Mouse (Mus musculus) urinary bladder, adult 2 months (tissue): Measurements from ENCODE around the gene Cep135. TPM values are rescaled to one million over a fixed set of nuclear protein-coding genes. Genes with fewer than 3 reads are reported as not detected.
A peak's percentile ranks its signal among the peaks of the same experiment; 100 is the strongest.

Source experiments
- DNase-seq: peaks from one replicate; pipeline ENCODE4 v3.0.0; 2022; ENCODE audit warnings: low spot score
- polyA plus RNA-seq: library from polyadenylated mRNA; depleted of rRNA; stranded (reverse); fragments of >200 nt; gene quantifications from 2 replicates; pipeline ENCODE4 v1.2.3, GENCODE M21; 2012

Gene Cep135
- polyA plus RNA-seq, 1 experiment: 3.6 TPM

GRCm38 (mm10) chr5:76645091-76645868, 56.8 kb downstream of the Cep135 start:
- no peak for DNase-seq

DNA sequence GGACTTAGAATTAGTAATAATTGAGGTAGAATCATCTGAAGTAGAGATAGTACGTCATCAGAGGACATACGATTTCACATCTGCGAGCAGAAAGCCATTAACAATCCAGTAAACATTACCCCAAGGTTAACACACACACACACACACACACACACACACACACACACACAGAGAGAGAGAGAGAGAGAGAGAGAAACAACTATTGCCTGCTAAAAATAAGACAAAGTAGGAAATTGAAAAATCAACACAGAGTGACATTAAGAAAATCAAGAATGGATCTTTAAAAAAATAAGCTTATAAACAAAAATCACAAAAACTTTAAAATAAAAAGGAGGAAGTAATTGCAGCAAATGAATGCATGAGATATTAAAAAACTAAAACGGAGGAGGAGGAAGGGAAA, 61.4 kb downstream of the Cep135 start:
- DNase-seq: no peak

DNA sequence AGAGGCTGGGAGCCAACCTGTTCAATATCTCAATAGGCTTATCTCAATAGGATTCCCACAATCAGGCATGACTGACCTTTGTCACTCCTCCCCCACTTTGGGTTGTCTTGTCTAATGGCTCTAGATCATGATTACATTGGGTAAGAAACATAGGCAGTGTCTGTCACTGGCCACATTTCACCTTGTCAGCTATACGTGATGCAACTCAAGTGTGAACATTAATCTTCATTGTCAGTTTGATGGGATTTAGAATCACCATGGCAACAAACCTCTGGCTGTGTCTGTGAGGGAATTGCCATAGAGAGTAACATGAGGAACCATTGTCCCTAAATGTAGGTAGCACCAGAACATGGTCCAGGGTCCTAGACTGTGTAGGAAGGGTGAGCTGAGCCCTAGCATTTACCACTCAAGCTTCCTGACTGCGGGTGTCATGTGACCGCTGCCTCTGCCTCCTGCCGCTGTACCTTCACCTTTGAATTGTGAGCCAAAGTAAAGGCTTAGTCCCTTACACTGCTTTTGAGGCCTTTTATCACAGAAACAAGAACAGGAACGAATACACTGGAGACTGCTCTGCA, 62.7 kb downstream of the Cep135 start:
- no peak for DNase-seq

- DNase-seq: no peak
Observed at GRCm38 (mm10) chr5:76656212-76656611, 67.7 kb downstream of the Cep135 start, which contains the start of gene C530008M17Rik. TSS of gene C530008M17Rik (plus strand) at chr5:76656512.

DNA sequence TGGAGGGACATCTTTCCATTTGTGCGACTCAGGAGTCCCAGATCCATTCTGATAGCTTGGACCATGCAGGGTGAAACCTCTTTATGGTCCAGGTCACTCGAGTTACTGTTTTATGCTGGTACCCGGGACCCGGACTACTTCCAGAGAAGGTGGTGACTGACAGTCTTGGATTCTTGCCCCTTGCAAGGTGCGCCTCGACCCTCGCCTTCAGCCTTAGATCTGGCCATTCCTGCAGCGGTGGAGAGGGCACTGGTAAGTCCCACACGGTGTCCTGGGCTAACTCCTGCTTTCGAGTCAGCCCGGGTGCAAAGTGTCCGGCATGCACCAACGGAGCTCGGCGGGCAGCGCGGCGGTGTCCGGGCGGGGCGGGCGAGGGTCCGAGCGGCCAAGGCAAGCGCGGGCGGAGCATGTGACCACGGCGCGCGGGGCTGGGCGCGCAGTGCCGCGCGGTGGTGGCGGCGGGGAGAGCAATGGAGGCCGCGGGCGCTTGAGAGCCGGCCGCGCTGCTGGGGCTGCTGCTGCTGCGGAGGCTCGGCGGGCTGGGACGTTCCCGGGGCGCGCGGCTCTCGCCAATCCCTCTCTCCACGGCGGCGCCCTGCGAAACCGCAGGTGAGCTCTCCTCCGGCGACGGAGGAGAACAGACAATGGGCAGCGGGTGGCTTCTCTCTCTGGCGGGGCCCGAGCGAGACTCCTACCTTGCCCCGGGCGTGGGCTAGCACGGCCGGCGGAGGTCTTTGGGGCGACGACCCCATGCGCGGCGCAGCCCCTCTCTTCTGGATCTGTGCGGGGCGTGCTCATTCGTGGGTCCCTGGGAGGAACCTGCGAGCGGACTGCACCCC, 69.0 kb downstream of the Cep135 start:
- peak; percentile 32 for DNase-seq

DNA sequence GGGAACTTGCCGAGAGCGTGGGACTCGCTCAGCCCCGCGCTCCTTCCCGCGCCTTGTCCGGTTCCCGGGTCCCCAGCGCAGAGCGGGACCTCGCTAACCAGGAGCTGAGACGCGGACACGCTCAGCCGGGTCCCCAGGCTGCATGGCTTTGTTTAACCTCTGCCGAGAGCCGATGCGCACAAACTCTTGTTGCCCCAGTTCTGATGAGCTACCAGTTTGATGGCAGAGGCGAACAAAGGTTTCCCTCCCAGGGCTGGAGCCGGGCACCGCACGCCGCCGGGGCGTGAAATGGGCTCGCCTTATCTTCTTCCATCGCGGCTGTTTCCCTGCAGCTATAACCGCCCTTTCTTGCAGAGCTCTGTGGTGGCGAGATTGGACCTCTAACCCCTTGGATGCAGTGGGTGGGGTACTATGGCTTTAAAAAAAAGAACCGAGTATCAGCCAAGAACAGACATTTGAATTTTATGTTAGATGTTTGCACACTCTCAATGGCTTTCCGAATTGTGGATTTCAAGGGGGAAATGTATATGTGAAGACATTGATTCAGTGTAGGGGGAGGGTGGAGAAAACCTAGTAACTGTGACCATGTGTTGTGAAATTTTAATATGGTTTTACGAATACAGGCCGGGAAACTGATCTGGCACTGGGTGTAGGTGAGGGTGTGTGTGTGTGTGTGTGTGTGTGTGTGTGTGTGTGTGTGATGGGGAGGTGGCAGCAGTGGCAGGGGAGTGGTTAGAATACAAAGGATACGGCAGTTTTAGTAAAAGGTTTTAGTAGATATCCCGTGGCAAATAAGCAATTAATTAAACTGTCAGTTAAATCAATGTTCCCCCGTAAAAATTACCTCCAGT, 69.8 kb downstream of the Cep135 start:
- peak; percentile 24 for DNase-seq

DNA sequence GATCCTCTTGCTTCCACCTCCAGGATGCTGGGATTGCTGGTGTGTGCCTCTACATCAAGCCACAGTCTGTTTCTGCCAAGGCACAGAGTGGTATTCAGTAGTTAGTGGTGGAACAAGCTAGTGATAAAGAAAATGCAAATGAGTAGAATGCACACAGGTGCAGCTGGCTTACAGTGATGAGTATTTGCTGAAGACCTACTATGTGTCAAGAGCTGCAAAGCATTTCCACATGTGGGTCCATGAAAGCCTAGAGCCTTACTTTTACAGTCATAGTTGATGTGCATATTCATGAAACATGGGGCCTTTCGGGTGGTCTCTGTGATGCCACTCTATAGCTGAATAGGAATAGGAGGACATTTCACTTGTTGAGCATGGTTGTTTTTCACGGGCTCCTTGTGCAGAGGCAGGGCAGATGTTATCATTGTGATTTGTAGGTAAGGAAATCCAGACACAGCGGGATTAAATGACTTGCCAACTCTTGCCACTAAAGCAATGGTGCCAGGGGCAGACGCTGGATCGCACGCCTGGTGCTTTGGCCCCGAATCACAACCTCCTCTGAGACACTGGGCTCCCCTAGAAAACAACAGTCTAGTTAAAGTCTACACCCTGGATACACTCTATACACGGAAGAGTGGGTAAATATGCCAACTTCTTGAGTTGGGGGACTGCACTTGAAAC, 71.6 kb downstream of the Cep135 start:
- no peak for DNase-seq

GRCm38 (mm10) chr5:76661310-76661709, 72.8 kb downstream of the Cep135 start:
- no peak for DNase-seq

DNA sequence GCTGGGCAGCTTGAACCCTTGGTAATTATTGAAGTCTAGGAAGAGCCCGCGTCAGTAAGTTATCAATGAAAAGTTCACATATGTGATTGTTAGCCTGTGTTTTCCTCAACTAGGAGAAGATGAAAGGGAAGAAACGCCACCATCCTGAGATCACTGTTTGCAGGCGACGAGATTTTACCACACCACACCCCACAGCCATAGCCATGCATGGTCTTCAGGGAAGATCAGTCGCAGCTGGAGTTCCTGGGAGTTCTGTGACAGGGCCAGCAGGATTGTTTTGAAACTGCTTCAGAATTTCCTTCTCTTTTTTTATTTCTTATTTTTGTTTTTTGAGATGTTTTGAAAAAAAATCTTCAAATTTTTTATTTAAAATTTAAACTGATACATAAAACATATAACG, 76.4 kb downstream of the Cep135 start:
- no peak for DNase-seq

GRCm38 (mm10) chr5:76665421-76665820, 76.9 kb downstream of the Cep135 start:
- DNase-seq: no peak

GRCm38 (mm10) chr5:76666026-76666756, 77.7 kb downstream of the Cep135 start:
- DNase-seq: no peak

DNA sequence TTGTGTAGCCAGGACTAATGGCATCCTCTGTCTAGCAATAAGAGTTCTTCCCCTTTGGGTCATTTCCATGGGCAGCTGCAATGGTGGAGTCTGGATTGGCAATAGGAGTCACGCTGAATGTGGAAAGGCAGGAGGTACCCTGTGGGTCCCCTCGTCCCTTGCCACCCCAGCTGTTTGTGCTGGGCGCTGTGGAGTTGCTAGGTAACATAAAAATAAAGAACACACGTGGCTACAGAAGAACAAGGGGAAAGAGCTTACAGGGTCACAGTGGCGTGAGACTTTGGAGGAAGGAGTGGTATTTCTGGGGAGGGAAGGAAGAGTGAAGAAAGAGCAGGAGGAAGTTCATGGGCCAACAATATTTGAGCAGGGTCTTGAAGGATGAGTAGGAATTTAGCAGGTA, 79.6 kb downstream of the Cep135 start:
- DNase-seq: no peak

DNA sequence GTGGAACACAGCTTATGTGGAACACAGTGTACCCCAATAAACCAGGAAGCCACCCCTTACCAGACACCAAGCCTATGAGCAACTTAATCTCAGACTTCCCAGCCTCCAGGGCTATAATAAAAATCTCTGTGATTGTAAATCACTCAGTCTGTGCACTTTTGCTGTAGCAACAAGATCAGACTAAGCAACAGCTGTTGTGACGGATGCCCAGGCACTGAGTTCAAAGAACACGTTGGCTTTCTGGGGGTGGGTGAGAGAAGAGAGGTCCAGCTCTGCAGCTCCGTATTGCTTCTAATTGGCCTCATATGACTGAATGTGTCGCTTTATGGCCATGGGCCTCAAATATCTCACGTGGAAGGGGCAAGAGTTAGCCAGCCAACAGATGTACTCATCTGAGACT, 80.0 kb downstream of the Cep135 start:
- no peak for DNase-seq

DNA sequence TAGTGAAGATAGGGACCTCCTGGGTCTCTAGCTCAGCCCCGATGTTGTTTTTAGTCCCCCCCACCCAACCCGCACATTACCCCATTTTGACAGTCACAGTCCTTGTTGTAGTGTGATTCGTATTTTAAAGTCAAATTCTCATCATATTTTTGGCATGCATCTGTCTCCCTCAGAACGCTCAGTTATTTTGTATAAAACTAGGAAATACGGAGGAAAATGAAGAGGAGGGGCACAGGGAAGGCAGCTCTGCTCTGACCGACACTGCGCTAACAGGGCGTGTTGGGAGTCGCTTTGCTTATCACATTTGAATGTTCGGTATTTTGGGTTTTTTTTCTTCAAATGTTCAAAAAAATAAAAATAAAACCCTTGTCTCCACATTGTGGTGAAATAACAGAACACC, 81.7 kb downstream of the Cep135 start:
- no peak for DNase-seq

DNA sequence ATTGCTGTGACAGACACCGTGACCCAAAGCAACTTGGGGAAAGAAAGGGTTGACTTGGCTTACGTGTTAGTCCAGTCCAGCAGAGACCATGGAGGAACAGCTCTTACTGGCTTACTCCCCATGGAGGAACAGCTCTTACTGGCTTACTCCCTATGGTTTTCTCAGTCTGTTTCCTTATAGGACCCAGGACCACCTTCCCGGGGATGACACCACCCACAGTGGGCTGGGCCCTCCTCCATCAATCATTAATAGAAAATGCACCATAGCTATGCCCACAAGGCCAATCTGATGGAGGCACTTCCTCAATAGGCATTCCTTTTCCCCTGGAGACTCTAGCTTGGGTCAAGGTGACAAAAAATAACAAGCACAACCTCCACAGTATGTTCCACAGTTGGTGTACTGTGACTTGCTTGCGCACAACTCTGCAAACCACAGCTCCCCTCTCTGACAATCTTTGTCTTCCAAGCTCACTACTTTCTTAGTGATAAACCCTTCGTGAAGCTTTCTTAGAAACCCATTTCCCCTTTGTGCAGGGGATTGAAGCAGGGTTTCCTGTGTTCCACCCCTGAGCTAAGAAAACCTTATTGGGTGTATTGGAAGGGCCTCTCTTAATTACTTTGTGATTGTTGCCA, 85.6 kb downstream of the Cep135 start:
- DNase-seq: no peak

DNA sequence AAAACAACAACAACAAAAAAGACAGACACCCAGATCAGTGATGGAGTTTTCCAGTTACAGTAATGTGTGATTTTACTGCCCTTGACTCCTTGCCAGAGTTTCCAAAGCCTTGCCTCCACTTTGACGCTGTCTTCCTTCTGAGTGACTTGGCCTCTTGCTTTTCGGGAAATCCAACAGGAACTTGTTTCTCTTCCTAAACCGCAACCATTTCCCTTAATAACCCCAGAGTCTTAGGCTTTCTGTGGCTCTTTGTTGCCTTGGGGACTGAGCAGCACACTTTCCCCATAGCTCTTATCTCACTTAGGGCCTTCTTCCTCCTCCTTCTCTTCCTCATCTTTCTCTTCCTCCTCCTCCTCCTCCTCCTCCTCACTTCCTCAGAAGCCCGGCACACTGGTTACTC, 86.9 kb downstream of the Cep135 start:
- no peak for DNase-seq

- no peak for DNase-seq
Observed at GRCm38 (mm10) chr5:76680959-76681358, 92.5 kb downstream of the Cep135 start.

- no peak for DNase-seq
Observed at GRCm38 (mm10) chr5:76681895-76682656, 93.6 kb downstream of the Cep135 start.

DNA sequence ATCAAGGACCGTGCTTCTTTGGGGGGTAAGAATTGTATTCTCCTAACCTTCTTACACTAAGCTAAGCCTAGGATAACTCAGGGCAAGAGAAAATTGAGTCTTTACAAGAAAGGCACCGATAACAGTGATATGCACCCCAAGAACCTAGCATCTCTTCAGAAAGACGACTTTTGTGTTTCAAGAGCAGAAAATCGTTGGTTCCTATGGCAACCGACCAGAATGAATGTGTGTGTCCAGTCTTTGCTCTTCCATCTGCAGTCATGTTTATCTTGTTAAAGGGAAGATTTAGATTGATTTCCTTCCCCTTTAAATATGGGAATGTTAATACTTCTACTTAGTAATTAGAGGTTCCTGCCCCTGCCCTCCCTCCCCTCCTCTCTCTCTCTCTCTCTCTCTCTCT, 95.0 kb downstream of the Cep135 start:
- DNase-seq: no peak
